Mouse (Mus musculus) ES-Bruce4 (cell line): ENCODE results near the gene RPS10-NUDT3.

ENCODE experiments used
- CTCF ChIP-seq: IDR thresholded peaks from one replicate; pipeline ENCODE4 v1.8.1; 2011; ENCODE audit warnings: low read depth, low read length
- POLR2A ChIP-seq: IDR thresholded peaks from one replicate; pipeline ENCODE4 v1.8.1; 2011; ENCODE audit warnings: low read length; ENCODE audit not compliant: insufficient read depth

- TF ChIP-seq CTCF = no peak
- TF ChIP-seq POLR2A = no peak
Observed at GRCm38 (mm10) chr17:27546574-27547085, 88.4 kb downstream of the RPS10-NUDT3 start.
